Mouse (Mus musculus) gastrocnemius, adult 2 months (tissue): ENCODE data around the gene Birc3. TPM values are rescaled to one million over a fixed set of nuclear protein-coding genes. Genes with fewer than 3 reads are reported as not detected.
A peak's percentile ranks its signal among the peaks of the same experiment; 100 is the strongest.

Experiments
- DNase-seq: peaks from one replicate; pipeline ENCODE4 v3.0.0; 2022
- H3K27ac ChIP-seq: fragments of 200-600 bp; 2 replicates; pipeline ENCODE4 v1.8.1; 2022; ENCODE audit warnings: mild to moderate bottlenecking
- H3K4me3 ChIP-seq: fragments of 200-600 bp; 2 replicates; pipeline ENCODE4 v1.8.1; 2022; ENCODE audit warnings: mild to moderate bottlenecking, moderate library complexity
- CTCF ChIP-seq: fragments of 200-600 bp; IDR thresholded peaks from 2 replicates; pipeline ENCODE4 v1.8.1; 2022; ENCODE audit warnings: antibody characterized with exemption, mild to moderate bottlenecking, moderate library complexity
- intact Hi-C: fragments of 180-260 bp; cut with DNase I; formaldehyde crosslinking; loops from one replicate; pipeline ENCODE4 v1.15.1; 2025
- total RNA-seq, 2 experiments: library from RNA; stranded (reverse); gene quantifications; 2 replicates each; pipeline ENCODE4 v1.2.3; 2021

The Birc3 gene
- total RNA-seq, 2 experiments from 2014 or later, result 6.0 to 8.8 TPM

GRCm38 (mm10) chr9:7836331-7836730 lies 36.7 kb downstream of the Birc3 start:
- intact Hi-C loops, result loop anchor here (2.0 to 5.0 kb wide), 2 partner anchors 36 to 61 kb away; partner anchors contain the start of gene Birc3
- DNase-seq, result peak; percentile 53
- no peak for TF ChIP-seq CTCF
- peak overlapping the region; percentile 79 for H3K4me3 ChIP-seq
- peak overlapping the region; percentile 98 for H3K27ac ChIP-seq

DNA sequence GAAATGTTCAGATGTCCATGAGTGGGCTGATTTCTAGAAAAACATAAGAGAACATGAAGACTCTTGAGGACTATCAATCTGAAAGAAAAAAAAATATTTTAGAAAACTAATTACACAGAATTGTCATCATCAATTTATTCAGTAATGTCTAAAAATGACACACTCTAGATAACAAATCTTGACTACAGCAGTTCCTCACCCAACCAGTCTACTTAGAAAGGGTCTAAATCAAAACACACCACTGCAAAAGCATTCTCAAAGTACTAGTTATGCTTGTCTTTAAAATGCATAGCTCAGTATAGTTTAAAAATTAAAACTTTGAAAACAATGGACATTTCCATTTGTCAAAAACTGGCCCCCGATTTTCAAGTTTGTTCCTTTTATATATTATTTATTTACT lies 37.7 kb downstream of the Birc3 start:
- H3K27ac ChIP-seq, result peak overlapping the region; percentile 98; the same call in 1 of the 2 replicates
- no peak for TF ChIP-seq CTCF
- no peak for DNase-seq
- intact Hi-C loops, result loop anchor here (5.0 kb wide), 1 partner anchor 62 kb away; no protein-coding TSS in a partner anchor
- peak overlapping the region; percentile 79; the same call in 1 of the 2 replicates for H3K4me3 ChIP-seq

DNA sequence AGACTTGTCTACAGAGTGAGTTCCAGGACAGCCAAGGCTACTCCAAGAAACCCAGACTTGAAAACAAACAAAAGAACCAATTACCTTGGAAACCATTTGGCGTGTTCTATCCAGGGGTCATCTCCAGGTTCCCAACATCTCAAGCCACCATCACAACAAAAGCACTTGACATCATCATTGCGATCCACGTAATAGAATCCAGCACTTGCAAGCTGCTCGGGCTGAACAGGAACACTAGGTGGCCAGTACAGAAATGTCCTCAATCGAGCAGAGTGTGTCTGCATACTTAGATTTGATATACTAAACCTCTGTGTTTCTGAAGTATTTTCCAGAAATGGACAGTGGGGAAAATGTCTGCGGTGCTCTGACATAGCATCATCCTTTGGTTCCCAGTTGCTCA lies 39.6 kb downstream of the Birc3 start:
- no peak for DNase-seq
- no peak for TF ChIP-seq CTCF
- intact Hi-C loops, result loop anchor here (5.0 kb wide), 1 partner anchor 51 kb away; no protein-coding TSS in a partner anchor
- peak overlapping the region; percentile 6; the same call in 1 of the 2 replicates for H3K27ac ChIP-seq
- H3K4me3 ChIP-seq, result peak overlapping the region; percentile 52

DNA sequence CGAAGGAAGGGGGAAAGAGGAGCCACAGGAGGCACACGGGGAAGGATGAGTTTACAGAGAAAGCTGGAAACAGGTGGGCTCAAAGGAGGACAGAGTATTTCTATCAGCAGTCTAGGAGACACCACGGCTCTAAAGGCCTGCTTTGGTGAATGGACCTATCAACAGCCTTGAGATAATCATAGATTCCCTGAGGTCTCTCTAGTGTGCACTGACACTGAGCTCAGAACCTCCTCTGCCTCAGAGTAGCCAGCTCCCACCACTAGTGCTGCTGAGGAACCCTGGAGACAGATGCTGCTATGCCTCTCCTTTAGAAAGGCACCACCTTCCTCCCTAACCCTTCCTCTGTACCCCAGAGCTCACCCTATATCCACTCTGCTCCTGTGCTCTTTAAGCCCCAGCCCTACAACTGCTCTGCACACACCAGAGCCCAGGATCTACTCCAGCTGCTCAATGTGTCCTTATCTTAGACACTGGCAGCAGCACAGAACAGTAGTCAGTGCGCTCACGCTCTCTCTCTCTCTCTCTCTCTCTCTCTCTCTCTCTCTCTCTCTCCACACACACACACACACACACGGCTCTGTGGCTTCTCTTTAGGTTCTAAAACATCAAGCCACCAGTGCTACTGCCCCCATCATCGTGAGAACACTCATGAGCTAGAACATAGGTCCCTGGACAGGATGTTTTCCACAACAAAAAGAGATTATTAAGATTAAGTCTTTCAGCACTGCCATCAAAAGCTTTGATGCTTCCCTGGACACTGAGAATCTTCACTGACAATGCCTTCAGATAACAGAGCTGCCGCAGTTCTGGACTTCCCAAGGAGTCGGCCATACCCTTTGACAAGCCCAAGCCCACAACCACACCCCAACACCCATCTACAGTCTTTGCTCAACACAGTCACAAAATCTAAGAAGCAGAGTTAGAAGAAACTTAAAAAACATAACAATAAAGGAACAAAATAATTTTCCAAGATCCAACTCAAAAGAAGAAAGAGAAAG lies 43.2 kb downstream of the Birc3 start:
- peak overlapping the region; percentile 66 for H3K27ac ChIP-seq
- peak overlapping the region; percentile 27 for H3K4me3 ChIP-seq
- intact Hi-C loops, result loop anchor here (5.0 kb wide), 1 partner anchor 48 kb away; no protein-coding TSS in a partner anchor
- no peak for TF ChIP-seq CTCF
- no peak for DNase-seq

DNA sequence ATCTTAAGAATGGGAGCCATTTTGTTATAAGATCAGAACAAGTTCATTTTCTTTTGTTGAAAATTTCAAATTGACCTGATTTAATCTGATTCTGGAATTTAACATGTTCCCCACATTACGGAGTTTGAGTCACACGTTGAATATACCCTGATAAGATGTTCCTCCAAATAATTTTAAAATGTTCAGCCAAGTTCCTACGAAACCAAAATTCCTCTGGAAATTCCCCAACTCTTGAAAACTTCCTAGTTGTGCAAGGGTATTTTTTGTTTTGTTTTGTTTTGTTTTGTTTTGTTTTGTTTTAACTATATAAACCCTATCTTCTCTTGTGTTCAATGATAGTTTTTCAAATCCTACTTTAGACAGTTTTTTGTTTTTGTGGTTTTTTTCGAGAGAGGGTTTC lies 44.3 kb downstream of the Birc3 start:
- H3K4me3 ChIP-seq, result no peak overlapping the region
- peak overlapping the region; percentile 66 for H3K27ac ChIP-seq
- no peak for DNase-seq
- no peak for TF ChIP-seq CTCF
- intact Hi-C loops, result no loop called here

DNA sequence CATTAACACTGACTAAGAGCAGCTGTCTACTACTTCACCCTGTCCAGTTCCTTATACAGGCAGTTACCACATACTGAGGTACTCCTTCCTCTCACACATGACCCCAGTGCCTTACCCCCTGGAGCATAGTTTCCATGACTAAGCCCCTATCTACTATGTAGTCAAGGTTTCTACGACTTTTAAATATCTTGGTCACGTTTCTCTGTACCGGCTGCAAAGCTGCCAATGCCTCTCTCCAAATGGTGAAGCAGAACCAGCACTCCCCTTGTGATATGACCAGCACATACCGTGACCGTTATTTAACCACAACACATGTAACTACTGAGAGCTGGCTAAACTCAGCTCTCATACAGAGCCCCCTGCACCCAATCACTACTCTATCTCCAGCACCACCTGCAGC lies 48.1 kb downstream of the Birc3 start:
- Histone ChIP-seq H3K27ac (no peak overlapping the region), H3K4me3 (no peak overlapping the region)
- intact Hi-C loops, result no loop called here
- TF ChIP-seq CTCF, result no peak
- DNase-seq, result no peak

DNA sequence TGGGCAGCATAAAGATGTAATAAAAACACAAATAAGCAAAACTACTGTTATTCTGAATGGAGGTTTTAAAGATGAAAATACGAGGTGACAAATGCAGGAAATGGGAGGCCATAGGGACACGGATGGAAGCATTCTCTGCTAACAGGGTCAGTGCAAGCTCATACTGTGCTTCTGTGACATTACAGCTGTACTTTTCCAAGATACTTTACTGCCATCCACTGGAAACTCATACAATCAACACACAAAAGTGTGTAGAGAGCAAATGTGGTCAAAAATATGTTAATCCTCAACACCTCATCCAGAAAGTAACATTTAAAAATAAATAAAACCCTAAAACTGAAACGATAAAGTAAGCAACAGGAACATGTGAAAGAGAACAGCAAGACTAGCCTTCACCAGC lies 50.2 kb downstream of the Birc3 start:
- Histone ChIP-seq H3K4me3 (no peak overlapping the region), H3K27ac (no peak overlapping the region)
- DNase-seq, result no peak
- peak; percentile 22; the same call in 1 of the 2 replicates for TF ChIP-seq CTCF
- intact Hi-C loops, result no loop called here

DNA sequence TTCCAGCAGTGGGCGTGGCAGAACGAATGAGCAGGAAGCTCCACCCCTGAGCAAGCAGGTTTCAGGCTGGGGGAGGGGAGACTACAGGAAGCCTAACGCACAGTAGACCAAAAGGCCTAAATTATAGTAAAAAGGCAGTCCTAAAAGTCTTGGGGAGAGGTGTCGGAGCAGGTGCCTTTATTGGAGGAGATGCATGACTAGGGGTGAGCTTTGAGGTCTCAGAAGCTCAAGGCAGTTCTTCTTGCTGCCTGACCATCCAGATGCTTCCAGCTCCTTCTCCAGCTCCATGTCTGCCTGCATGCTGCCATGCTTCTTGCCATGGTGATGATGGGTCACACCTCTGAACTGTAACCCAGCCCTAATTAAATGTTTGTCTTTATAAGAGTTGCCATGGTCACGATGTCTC lies 67.9 kb downstream of the Birc3 start:
- H3K27ac ChIP-seq, result no peak overlapping the region
- intact Hi-C loops, result no loop called here
- H3K4me3 ChIP-seq, result no peak overlapping the region
- no peak for TF ChIP-seq CTCF
- no peak for DNase-seq

Other genes with a start within 250 kb of the Birc3 start
- not detected for gene Mmp20, start 245.0 kb downstream of the Birc3 start, total RNA-seq
- not detected for gene Mmp7, start 181.1 kb downstream of the Birc3 start, total RNA-seq
- gene Tmem123, start 109.1 kb downstream of the Birc3 start, total RNA-seq, result 10 to 100 TPM; 21.7 to 25.5 TPM
- 10 to 100 TPM; 21.9 to 22.0 TPM for gene Birc2, start 36.1 kb downstream of the Birc3 start, total RNA-seq
- gene Yap1, start 131.4 kb upstream of the Birc3 start, total RNA-seq, result 10 to 100 TPM; 33.6 to 51.3 TPM
- gene Cfap300, start 169.6 kb upstream of the Birc3 start, total RNA-seq, result under 1 TPM; 0.20 to 0.26 TPM